Mouse (Mus musculus): ENCODE measurements around the gene Pemt. TPM values are rescaled to one million over a fixed set of nuclear protein-coding genes. Genes with fewer than 3 reads are reported as not detected.
A peak's percentile ranks its signal among the peaks of the same experiment; 100 is the strongest.

Pemt gene
- total RNA-seq, 1 experiment = 17.5 TPM

- TF ChIP-seq ZC3H11A (IDR thresholded peaks at IDR 0.05; ENCODE audit: borderline replicate concordance, low read depth, low read length) (no peak), MAFK (IDR thresholded peaks at IDR 0.05; ENCODE audit: insufficient read depth, low read depth, low read length) (no peak), HCFC1 (IDR thresholded peaks at IDR 0.05; ENCODE audit: borderline replicate concordance, insufficient read depth, low read length) (no peak), ZNF384 (IDR thresholded peaks at IDR 0.05; ENCODE audit: low read depth, low read length) (no peak), CHD2 (IDR thresholded peaks at IDR 0.05; ENCODE audit: low read depth, low read length) (no peak)
- no peak overlapping the region for H3K4me3 ChIP-seq (ENCODE audit: insufficient read depth in 1 of 2, low read depth in 1 of 2, low read length in 2 of 2, poor library complexity in 1 of 2, severe bottlenecking in 1 of 2)
- no peak overlapping the region for H3K27ac ChIP-seq (ENCODE audit: insufficient read depth, low read depth, low read length, poor library complexity, severe bottlenecking)
- H3K9me3 ChIP-seq (ENCODE audit: control insufficient read depth, insufficient read depth, low read depth, low read length) = no peaks in the 10 kb centered on the region
- in situ Hi-C loops (cut with MboI; ENCODE audit: low sequenced_read_pairs in 2 of 2, unreplicated experiment in 2 of 2) = no loop called here
- peaks cover 0 to 3% of the 10 kb centered on the region in 2 experiments; a peak in 1 of 4 replicates for H3K4me1 ChIP-seq (ENCODE audit: control insufficient read depth in 2 of 2, insufficient read depth in 2 of 2, low read length in 2 of 2, poor library complexity in 1 of 2)
- DNase-seq (ENCODE audit: low read depth, low spot score) = no peak
- H3K9ac ChIP-seq (ENCODE audit: insufficient read depth, low read depth, low read length, poor library complexity, severe bottlenecking) = no peak overlapping the region
- H3K36me3 ChIP-seq (ENCODE audit: control insufficient read depth, insufficient read depth, low read length, poor library complexity, severe bottlenecking) = no peaks in the 10 kb centered on the region
Observed at GRCm38 (mm10) chr11:59977831-59978230, 68.5 kb downstream of the Pemt start.

GRCm38 (mm10) chr11:59975241-59975640 is 71.0 kb downstream of the Pemt start:
- in situ Hi-C loops (cut with MboI; ENCODE audit: low sequenced_read_pairs in 2 of 2, unreplicated experiment in 2 of 2) = no loop called here
- TF ChIP-seq ZC3H11A (IDR thresholded peaks at IDR 0.05; ENCODE audit: borderline replicate concordance, low read depth, low read length) (no peak), HCFC1 (IDR thresholded peaks at IDR 0.05; ENCODE audit: borderline replicate concordance, insufficient read depth, low read length) (no peak), ZNF384 (IDR thresholded peaks at IDR 0.05; ENCODE audit: low read depth, low read length) (no peak), CHD2 (IDR thresholded peaks at IDR 0.05; ENCODE audit: low read depth, low read length) (no peak), MAFK (IDR thresholded peaks at IDR 0.05; ENCODE audit: insufficient read depth, low read depth, low read length) (no peak)
- no peak overlapping the region for H3K4me3 ChIP-seq (ENCODE audit: insufficient read depth in 1 of 2, low read depth in 1 of 2, low read length in 2 of 2, poor library complexity in 1 of 2, severe bottlenecking in 1 of 2)
- H3K4me1 ChIP-seq (ENCODE audit: control insufficient read depth in 2 of 2, insufficient read depth in 2 of 2, low read length in 2 of 2, poor library complexity in 1 of 2) = peaks cover 0 to 14% of the 10 kb centered on the region in 2 experiments; a peak in 2 of 4 replicates
- H3K36me3 ChIP-seq (ENCODE audit: control insufficient read depth, insufficient read depth, low read length, poor library complexity, severe bottlenecking) = no peaks in the 10 kb centered on the region
- no peak for DNase-seq (ENCODE audit: low read depth, low spot score)
- no peaks in the 10 kb centered on the region for H3K9me3 ChIP-seq (ENCODE audit: control insufficient read depth, insufficient read depth, low read depth, low read length)
- no peak overlapping the region for H3K9ac ChIP-seq (ENCODE audit: insufficient read depth, low read depth, low read length, poor library complexity, severe bottlenecking)
- no peak overlapping the region for H3K27ac ChIP-seq (ENCODE audit: insufficient read depth, low read depth, low read length, poor library complexity, severe bottlenecking)

DNA sequence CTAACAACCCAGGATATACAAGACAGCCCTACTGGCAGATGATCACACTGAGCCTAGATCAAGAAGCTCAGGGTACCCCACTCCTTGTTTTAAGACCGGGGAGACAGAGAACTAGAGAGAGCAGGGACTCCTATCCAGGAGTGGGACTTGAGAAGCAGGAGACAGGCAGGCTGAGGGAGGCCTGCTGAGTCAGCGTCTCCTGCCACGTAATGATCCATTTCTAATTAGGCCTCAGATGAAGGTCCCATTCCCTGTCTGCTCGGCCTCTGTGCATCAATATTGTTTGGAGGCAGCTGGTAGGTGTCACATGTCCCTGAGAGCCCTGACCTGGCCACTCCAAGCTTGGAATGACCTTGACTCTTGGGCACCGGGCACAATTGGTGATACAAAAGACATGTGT is 72.9 kb downstream of the Pemt start:
- H3K9me3 ChIP-seq (ENCODE audit: control insufficient read depth, insufficient read depth, low read depth, low read length) = no peaks in the 10 kb centered on the region
- TF ChIP-seq ZNF384 (IDR thresholded peaks at IDR 0.05; ENCODE audit: low read depth, low read length) (no peak), CHD2 (IDR thresholded peaks at IDR 0.05; ENCODE audit: low read depth, low read length) (no peak), MAFK (IDR thresholded peaks at IDR 0.05; ENCODE audit: insufficient read depth, low read depth, low read length) (peak; percentile 73), HCFC1 (IDR thresholded peaks at IDR 0.05; ENCODE audit: borderline replicate concordance, insufficient read depth, low read length) (no peak)
- H3K4me3 ChIP-seq (ENCODE audit: insufficient read depth in 1 of 2, low read depth in 1 of 2, low read length in 2 of 2, poor library complexity in 1 of 2, severe bottlenecking in 1 of 2) = no peak overlapping the region
- H3K4me1 ChIP-seq (ENCODE audit: control insufficient read depth in 2 of 2, insufficient read depth in 2 of 2, low read length in 2 of 2, poor library complexity in 1 of 2) = peaks cover 0 to 16% of the 10 kb centered on the region in 2 experiments; a peak in 2 of 4 replicates
- no peaks in the 10 kb centered on the region for H3K36me3 ChIP-seq (ENCODE audit: control insufficient read depth, insufficient read depth, low read length, poor library complexity, severe bottlenecking)
- no peak for DNase-seq (ENCODE audit: low read depth, low spot score)
- H3K9ac ChIP-seq (ENCODE audit: insufficient read depth, low read depth, low read length, poor library complexity, severe bottlenecking) = no peak overlapping the region
- H3K27ac ChIP-seq (ENCODE audit: insufficient read depth, low read depth, low read length, poor library complexity, severe bottlenecking) = no peak overlapping the region
- in situ Hi-C loops (cut with MboI; ENCODE audit: low sequenced_read_pairs in 2 of 2, unreplicated experiment in 2 of 2) = no loop called here

- no peak for DNase-seq (ENCODE audit: low read depth, low spot score)
- peaks cover 0 to 16% of the 10 kb centered on the region in 2 experiments; a peak in 2 of 4 replicates for H3K4me1 ChIP-seq (ENCODE audit: control insufficient read depth in 2 of 2, insufficient read depth in 2 of 2, low read length in 2 of 2, poor library complexity in 1 of 2)
- no peak overlapping the region for H3K9ac ChIP-seq (ENCODE audit: insufficient read depth, low read depth, low read length, poor library complexity, severe bottlenecking)
- no peaks in the 10 kb centered on the region for H3K9me3 ChIP-seq (ENCODE audit: control insufficient read depth, insufficient read depth, low read depth, low read length)
- no peaks in the 10 kb centered on the region for H3K36me3 ChIP-seq (ENCODE audit: control insufficient read depth, insufficient read depth, low read length, poor library complexity, severe bottlenecking)
- in situ Hi-C loops (cut with MboI; ENCODE audit: low sequenced_read_pairs in 2 of 2, unreplicated experiment in 2 of 2) = no loop called here
- H3K4me3 ChIP-seq (ENCODE audit: insufficient read depth in 1 of 2, low read depth in 1 of 2, low read length in 2 of 2, poor library complexity in 1 of 2, severe bottlenecking in 1 of 2) = no peak overlapping the region
- no peak for TF ChIP-seq HCFC1 (IDR thresholded peaks at IDR 0.05; ENCODE audit: borderline replicate concordance, insufficient read depth, low read length)
- no peak for TF ChIP-seq CHD2 (IDR thresholded peaks at IDR 0.05; ENCODE audit: low read depth, low read length)
- no peak for TF ChIP-seq MAFK (IDR thresholded peaks at IDR 0.05; ENCODE audit: insufficient read depth, low read depth, low read length)
- TF ChIP-seq ZNF384 (IDR thresholded peaks at IDR 0.05; ENCODE audit: low read depth, low read length) = no peak
- no peak for TF ChIP-seq ZC3H11A (IDR thresholded peaks at IDR 0.05; ENCODE audit: borderline replicate concordance, low read depth, low read length)
- no peak overlapping the region for H3K27ac ChIP-seq (ENCODE audit: insufficient read depth, low read depth, low read length, poor library complexity, severe bottlenecking)
Observed at GRCm38 (mm10) chr11:59971691-59972090, 74.6 kb downstream of the Pemt start.

- Histone ChIP-seq H3K4me1 (ENCODE audit: control insufficient read depth in 2 of 2, insufficient read depth in 2 of 2, low read length in 2 of 2, poor library complexity in 1 of 2) (peaks cover 0 to 16% of the 10 kb centered on the region in 2 experiments; a peak in 2 of 4 replicates), H3K36me3 (ENCODE audit: control insufficient read depth, insufficient read depth, low read length, poor library complexity, severe bottlenecking) (no peaks in the 10 kb centered on the region), H3K9ac (ENCODE audit: insufficient read depth, low read depth, low read length, poor library complexity, severe bottlenecking) (no peak overlapping the region), H3K27ac (ENCODE audit: insufficient read depth, low read depth, low read length, poor library complexity, severe bottlenecking) (no peak overlapping the region), H3K4me3 (ENCODE audit: insufficient read depth in 1 of 2, low read depth in 1 of 2, low read length in 2 of 2, poor library complexity in 1 of 2, severe bottlenecking in 1 of 2) (no peak overlapping the region), H3K9me3 (ENCODE audit: control insufficient read depth, insufficient read depth, low read depth, low read length) (no peaks in the 10 kb centered on the region)
- in situ Hi-C loops (cut with MboI; ENCODE audit: low sequenced_read_pairs in 2 of 2, unreplicated experiment in 2 of 2) = no loop called here
- TF ChIP-seq CHD2 (IDR thresholded peaks at IDR 0.05; ENCODE audit: low read depth, low read length) (no peak), ZNF384 (IDR thresholded peaks at IDR 0.05; ENCODE audit: low read depth, low read length) (no peak)
- DNase-seq (ENCODE audit: low read depth, low spot score) = no peak
Observed at GRCm38 (mm10) chr11:59970780-59971179, 75.5 kb downstream of the Pemt start.
